Mouse (Mus musculus) liver, adult 2 months (tissue): Measurements from ENCODE around the gene Mib2.
"Not testable (repeated sequence)": the region's sequence is repeated elsewhere in the genome, so short reads cannot be mapped to it uniquely, and the experiment has no call there.

Source experiments
- CTCF ChIP-seq: fragments of 200-500 bp; IDR thresholded peaks from 2 replicates; pipeline ENCODE4 v1.5.1; 2011; ENCODE audit warnings: low read depth, low read length, control low read depth
- POLR2A ChIP-seq: fragments of 200-500 bp; IDR thresholded peaks from 2 replicates; pipeline ENCODE4 v1.6.1; 2011; ENCODE audit warnings: low read length, control low read depth; ENCODE audit not compliant: insufficient read depth; ENCODE audit errors: extremely low read depth

GRCm38 (mm10) chr4:155687764-155688163, 18.8 kb upstream of the Mib2 start:
- TF ChIP-seq POLR2A, CTCF: not testable (repeated sequence)
